Mouse (Mus musculus) midbrain, postnatal 0 days (tissue): Measurements from ENCODE around the gene Pcsk5. TPM values are rescaled to one million over a fixed set of nuclear protein-coding genes. Genes with fewer than 3 reads are reported as not detected.

Source experiments
- ATAC-seq: fragments of 200-750 bp; cut with Nextera tagmentation; 2 replicates; pipeline ENCODE4 v1.8.0; 2017; ENCODE audit warnings: moderate number of reproducible peaks, mild to moderate bottlenecking, moderate TSS enrichment, moderate library complexity; ENCODE audit not compliant: low FRiP score
- DNase-seq: peaks from one replicate; pipeline ENCODE4 v3.0.0-alpha.2; 2015; ENCODE audit warnings: low spot score
- H3K27ac ChIP-seq: fragments of 300-500 bp; sonication (generic); 2 replicates; pipeline ENCODE4 v1.5.1; 2014; ENCODE audit warnings: low read depth, mild to moderate bottlenecking, low read length, mixed read lengths
- H3K27me3 ChIP-seq: fragments of 300-500 bp; sonication (generic); 2 replicates; pipeline ENCODE4 v1.6.1; 2014; ENCODE audit warnings: low read length, control low read depth, mixed read lengths; ENCODE audit not compliant: insufficient read depth
- H3K36me3 ChIP-seq: fragments of 300-500 bp; sonication (generic); 2 replicates; pipeline ENCODE4 v1.6.1; 2014; ENCODE audit warnings: low read length, control low read depth, mixed read lengths; ENCODE audit not compliant: insufficient read depth
- H3K4me1 ChIP-seq: fragments of 300-500 bp; sonication (generic); 2 replicates; pipeline ENCODE4 v1.6.1; 2014; ENCODE audit warnings: mild to moderate bottlenecking, control low read depth, antibody characterized with exemption, low read length, mixed read lengths; ENCODE audit not compliant: insufficient read depth
- H3K4me2 ChIP-seq: fragments of 300-500 bp; sonication (generic); 2 replicates; pipeline ENCODE4 v1.6.1; 2014; ENCODE audit warnings: low read depth, mild to moderate bottlenecking, low read length, mixed read lengths; ENCODE audit not compliant: poor library complexity, severe bottlenecking
- H3K4me3 ChIP-seq: fragments of 300-500 bp; sonication (generic); 2 replicates; pipeline ENCODE4 v1.5.1; 2014; ENCODE audit warnings: low read depth, mild to moderate bottlenecking, low read length, moderate library complexity
- H3K9ac ChIP-seq: fragments of 300-500 bp; sonication (generic); replicated peaks from 2 replicates; pipeline ENCODE4 v1.6.1; 2014; ENCODE audit warnings: mild to moderate bottlenecking, low read length, moderate library complexity, mixed read lengths; ENCODE audit not compliant: poor library complexity, severe bottlenecking
- H3K9me3 ChIP-seq: fragments of 300-500 bp; sonication (generic); 2 replicates; pipeline ENCODE4 v1.6.1; 2016; ENCODE audit warnings: low read length, control low read depth
- CTCF ChIP-seq: IDR thresholded peaks from 2 replicates; pipeline ENCODE4 v1.5.1; 2016; ENCODE audit warnings: antibody characterized with exemption, mild to moderate bottlenecking
- WGBS: fragments of 180-500 bp; shearing (Covaris S2); extraction: QIAGEN DNeasy Blood & Tissue Kit; methylation state at CpG from one replicate; pipeline ENCODE4 v1.1.7; 2014; 5-methylcytosine and 5-hydroxymethylcytosine counted together
- polyA plus RNA-seq: library from polyadenylated mRNA; unstranded; fragments of >200 nt; fragmentation: Nextera tagmentation; extraction: Ambion mirVana; gene quantifications from 2 replicates; pipeline ENCODE4 v1.2.1, GENCODE M21; 2015
- total RNA-seq: library from RNA; depleted of rRNA; stranded (reverse); fragments of >200 nt; gene quantifications from 2 replicates; pipeline ENCODE4 v1.2.3, GENCODE M21; 2014

Gene Pcsk5
- total and polyA plus RNA-seq, 2 experiments from 2014 or later = 8.8 TPM

DNA sequence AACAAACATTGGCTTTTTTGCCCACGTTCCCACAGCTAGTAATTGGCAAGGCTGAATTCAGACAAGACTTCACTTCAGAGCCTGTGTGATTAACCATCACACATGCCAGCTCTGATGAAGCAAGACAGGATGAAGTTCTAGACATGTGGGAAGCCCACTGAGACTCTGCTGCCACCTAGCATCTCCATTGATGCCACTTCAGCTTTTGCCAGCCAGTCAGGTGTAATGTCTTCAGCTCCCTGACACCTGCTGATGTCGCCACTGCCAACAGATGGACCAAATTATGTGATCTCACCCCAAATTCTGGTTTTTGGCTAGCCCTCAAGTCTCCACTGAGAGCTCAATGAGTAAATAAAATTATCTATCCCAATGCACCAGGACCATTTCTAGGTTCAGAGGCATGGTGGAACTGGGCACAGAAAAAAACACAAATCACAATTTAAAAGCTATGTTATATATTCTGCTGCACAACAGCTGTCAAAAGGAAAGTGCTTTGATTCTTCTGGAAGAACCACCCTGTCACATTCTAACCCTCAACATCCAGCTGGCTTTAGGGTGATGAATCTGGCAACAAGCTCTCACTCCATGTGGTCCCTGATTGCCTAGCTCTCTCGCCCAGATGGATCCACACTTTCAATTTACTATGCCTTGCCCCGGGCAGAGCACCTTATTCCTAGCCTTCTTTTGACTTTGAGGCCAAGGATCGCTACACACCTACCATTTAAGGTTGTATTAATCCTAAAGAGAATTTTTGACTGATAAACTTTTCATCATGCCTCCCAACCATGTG lies 67.6 kb downstream of the Pcsk5 start:
- no peaks in the 10 kb centered on the region for H3K36me3 ChIP-seq
- 80% methylated on average over 5 of the region's 5 CpGs for WGBS
- no peak overlapping the region for H3K27ac ChIP-seq
- no peaks in the 10 kb centered on the region for H3K4me1 ChIP-seq
- H3K9me3 ChIP-seq = no peaks in the 10 kb centered on the region
- peak; percentile 89 for DNase-seq
- H3K4me3 ChIP-seq = no peak overlapping the region
- peak; percentile 68; the same call in 1 of the 2 replicates for ATAC-seq
- H3K9ac ChIP-seq = no peak overlapping the region
- no peaks in the 10 kb centered on the region for H3K27me3 ChIP-seq
- H3K4me2 ChIP-seq = no peak overlapping the region
- peak; percentile 49 for TF ChIP-seq CTCF

DNA sequence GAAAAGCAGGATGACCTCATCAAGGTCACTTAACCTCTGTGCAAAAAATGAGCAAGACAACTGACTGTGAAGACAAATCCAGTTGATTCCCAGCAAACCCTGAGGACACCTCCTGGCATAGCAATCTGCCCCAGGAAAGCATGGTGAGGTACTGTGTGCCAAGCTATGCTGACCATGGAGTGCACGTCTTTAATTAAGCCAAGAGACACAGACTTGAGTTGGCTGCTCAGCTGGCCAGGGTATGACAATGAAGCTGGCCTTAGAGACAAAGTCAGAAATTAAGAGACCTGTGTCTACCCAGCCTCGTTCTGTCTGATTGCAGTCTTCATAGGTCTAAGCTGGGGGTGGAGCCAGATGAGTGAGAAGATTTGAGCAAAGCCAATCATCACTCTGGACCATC lies 72.4 kb downstream of the Pcsk5 start:
- no peak overlapping the region for H3K27ac ChIP-seq
- no peak for TF ChIP-seq CTCF
- WGBS = 90% methylated on average over 2 of the region's 2 CpGs
- DNase-seq (no peak), ATAC-seq (no peak)
- H3K4me1 ChIP-seq = no peaks in the 10 kb centered on the region
- H3K27me3 ChIP-seq = no peaks in the 10 kb centered on the region
- H3K36me3 ChIP-seq = no peaks in the 10 kb centered on the region
- no peak overlapping the region for H3K4me3 ChIP-seq
- H3K9ac ChIP-seq = no peak overlapping the region
- H3K4me2 ChIP-seq = no peak overlapping the region
- H3K9me3 ChIP-seq = no peaks in the 10 kb centered on the region

DNA sequence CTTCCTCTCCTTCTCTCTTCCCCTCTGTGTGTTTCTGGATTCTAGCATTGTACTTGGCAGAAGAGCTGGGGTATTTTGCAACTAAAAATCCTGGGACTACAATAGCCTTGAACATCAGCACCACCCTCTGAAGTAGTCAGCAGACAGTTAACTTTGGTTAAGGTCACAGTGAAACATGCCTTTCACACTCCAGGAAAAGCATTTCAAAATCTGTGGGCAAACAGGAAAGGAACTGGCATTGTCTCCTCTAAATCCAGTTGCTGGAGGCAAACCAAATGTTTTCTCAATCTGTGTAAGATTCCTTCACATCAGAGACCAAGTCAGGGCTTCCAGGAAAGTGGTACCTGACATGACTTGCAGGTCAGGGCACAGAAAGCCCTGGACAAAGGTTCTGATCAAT lies 74.7 kb downstream of the Pcsk5 start:
- H3K27me3 ChIP-seq = no peaks in the 10 kb centered on the region
- no peak overlapping the region for H3K27ac ChIP-seq
- DNase-seq = no peak
- H3K9ac ChIP-seq = no peak overlapping the region
- H3K4me2 ChIP-seq = no peak overlapping the region
- no peak for ATAC-seq
- H3K4me1 ChIP-seq = no peaks in the 10 kb centered on the region
- no peak for TF ChIP-seq CTCF
- no peak overlapping the region for H3K4me3 ChIP-seq
- H3K36me3 ChIP-seq = no peaks in the 10 kb centered on the region
- H3K9me3 ChIP-seq = no peaks in the 10 kb centered on the region

DNA sequence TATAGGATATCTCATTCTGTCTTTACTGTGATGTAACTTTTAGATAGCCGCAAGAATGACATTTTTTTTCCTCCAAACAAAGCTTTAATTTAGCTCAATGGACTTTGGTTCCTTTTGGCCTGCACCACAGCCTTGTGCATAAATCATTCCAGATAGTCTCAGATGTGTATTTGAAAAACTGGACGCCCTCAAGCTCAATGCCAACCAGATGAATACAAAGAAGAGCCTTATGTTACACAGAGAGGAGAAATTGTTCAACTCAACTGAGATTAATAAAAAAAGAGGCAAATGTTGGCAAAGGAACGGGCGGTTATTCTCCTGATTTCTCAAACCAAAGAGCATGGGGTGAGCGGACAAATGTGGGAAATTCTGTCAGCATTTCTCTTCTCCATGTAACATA lies 75.8 kb downstream of the Pcsk5 start:
- H3K9me3 ChIP-seq = no peaks in the 10 kb centered on the region
- H3K4me3 ChIP-seq = no peak overlapping the region
- no peak for TF ChIP-seq CTCF
- H3K4me2 ChIP-seq = no peak overlapping the region
- peak; percentile 21 for DNase-seq
- no peak overlapping the region for H3K27ac ChIP-seq
- no peaks in the 10 kb centered on the region for H3K36me3 ChIP-seq
- 69% methylated on average over 5 of the region's 5 CpGs for WGBS
- H3K4me1 ChIP-seq = no peaks in the 10 kb centered on the region
- H3K9ac ChIP-seq = no peak overlapping the region
- H3K27me3 ChIP-seq = no peaks in the 10 kb centered on the region
- no peak for ATAC-seq

DNA sequence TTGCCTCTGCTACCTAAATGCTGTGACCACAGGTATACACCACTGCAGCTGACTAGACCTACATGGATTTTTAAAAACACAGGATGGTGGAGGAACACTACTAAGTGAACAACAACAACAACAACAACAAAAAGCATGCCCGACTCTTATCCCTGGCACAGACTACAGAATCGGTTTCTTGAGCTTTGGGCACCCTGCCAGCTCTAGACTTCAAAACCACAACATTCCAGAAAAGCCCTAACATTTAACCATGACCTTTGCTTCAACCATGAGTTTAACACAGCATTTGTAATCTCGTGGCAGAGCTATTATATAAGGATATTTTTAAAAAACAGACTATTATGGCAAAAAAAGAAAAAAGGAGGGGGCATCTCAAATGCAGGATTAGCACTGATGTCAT lies 84.6 kb downstream of the Pcsk5 start:
- Histone ChIP-seq H3K9me3 (no peaks in the 10 kb centered on the region), H3K4me3 (no peak overlapping the region), H3K9ac (no peak overlapping the region), H3K36me3 (no peaks in the 10 kb centered on the region), H3K4me2 (no peak overlapping the region), H3K27me3 (no peaks in the 10 kb centered on the region), H3K27ac (no peak overlapping the region), H3K4me1 (no peaks in the 10 kb centered on the region)
- 73% methylated on average over 3 of the region's 3 CpGs for WGBS
- no peak for TF ChIP-seq CTCF
- no peak for DNase-seq
- ATAC-seq = no peak

DNA sequence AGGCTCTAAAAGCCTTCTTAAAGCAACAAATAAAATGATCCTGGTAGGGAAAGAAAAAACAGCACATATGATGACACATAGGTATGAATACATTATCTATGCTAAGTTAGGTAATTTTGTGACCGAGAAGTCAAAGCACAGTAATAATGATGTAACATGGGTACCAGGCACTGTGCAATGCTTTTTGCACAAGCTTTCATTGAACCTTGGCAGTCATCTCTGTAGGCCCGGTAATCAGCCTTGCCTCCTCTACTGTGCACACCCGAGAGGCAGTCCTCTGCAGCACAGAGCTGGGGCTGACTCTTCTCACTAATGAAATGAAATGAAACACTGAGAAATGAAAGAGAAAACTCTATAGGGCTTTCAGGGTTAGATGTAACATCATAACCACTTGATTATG lies 89.1 kb downstream of the Pcsk5 start:
- H3K4me1 ChIP-seq = no peaks in the 10 kb centered on the region
- no peaks in the 10 kb centered on the region for H3K27me3 ChIP-seq
- WGBS = 94% methylated on average over 3 of the region's 3 CpGs
- no peak overlapping the region for H3K4me2 ChIP-seq
- H3K36me3 ChIP-seq = no peaks in the 10 kb centered on the region
- no peak overlapping the region for H3K27ac ChIP-seq
- no peak for TF ChIP-seq CTCF
- H3K9me3 ChIP-seq = no peaks in the 10 kb centered on the region
- no peak overlapping the region for H3K4me3 ChIP-seq
- ATAC-seq (no peak), DNase-seq (no peak)
- no peak overlapping the region for H3K9ac ChIP-seq
